Mouse (Mus musculus): ENCODE data around the gene Kctd13.
A peak's percentile ranks its signal among the peaks of the same experiment; 100 is the strongest.
"Not testable (repeated sequence)": the region's sequence is repeated elsewhere in the genome, so short reads cannot be mapped to it uniquely, and the experiment has no call there.

Kctd13 gene

DNA sequence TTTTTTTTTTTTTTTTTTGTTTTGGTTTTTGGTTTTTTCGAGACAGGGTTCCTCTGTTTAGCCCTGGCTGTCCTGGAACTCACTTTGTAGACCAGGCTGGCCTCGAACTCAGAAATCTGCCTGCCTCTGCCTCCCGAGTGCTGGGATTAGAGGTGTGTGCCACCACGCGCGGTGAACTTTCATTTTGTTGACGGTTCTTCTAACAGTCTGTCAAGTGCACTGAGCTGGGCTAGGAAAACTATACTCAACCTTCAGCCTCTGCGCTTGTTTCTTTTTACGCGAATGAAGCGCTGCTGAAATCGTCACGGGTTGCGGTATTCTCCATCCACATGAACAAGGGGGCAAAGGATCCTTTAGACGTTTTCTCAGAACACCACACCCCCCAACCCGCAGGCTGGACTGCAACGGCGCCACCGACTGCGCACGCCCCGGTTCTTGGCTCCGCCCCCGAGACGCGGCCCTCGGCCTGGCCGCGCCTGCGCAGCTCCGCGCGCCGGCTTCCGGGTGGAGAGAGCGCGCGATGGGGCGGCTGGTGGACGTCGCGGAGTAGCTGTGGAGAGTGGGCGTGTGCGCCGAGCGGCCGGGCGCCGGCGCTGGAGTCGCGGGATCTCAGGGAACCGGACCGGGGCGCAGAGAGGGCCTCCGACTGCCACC, at the start of gene Kctd13:
Kctd13 (plus strand) TSS at position 496 of the 654 bp plus-strand sequence.
- peak; percentile 91 for DNase-seq

DNA sequence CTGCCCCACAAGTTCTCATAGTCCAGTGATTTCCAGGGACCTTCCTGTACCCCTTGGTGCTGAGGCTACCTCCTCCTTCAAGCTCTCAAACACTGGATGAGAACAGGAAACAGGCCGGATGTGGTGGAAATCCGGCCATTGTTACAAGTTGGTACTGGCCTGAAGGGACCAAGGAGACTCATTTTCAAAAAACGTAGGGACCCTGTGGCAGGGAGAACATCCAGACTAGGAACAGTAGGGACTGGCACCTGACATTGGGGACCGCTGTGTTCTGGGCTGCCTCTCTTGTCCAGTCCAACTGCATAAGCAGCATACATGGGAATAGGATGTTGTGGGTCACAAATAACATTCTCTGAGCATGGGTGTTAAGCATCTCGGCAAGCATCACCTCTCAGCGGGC, 47.6 kb upstream of the Kctd13 start:
- no peak for DNase-seq

DNA sequence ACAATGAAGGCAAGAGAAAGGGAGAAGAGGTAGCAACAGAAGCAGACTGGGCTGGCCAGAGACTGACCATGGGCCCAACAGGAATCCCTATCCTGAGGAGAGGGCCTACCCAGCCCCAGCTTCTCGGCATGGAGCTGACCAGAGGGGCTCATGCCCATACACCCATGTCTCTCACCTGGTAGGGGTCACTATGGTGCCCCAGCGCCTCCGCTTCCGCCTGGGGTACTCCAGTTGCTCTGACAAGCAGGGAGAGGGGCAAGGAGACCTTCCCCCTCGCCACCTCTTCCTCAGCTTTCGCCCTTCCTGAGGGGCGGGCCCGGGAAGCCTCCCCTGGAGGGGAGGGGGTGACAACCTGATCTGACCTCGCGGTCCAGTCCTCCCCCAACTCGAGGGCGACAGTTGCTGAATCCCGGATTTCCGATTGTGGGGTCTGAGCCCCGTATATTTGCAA, 44.9 kb upstream of the Kctd13 start:
- no peak for DNase-seq

DNA sequence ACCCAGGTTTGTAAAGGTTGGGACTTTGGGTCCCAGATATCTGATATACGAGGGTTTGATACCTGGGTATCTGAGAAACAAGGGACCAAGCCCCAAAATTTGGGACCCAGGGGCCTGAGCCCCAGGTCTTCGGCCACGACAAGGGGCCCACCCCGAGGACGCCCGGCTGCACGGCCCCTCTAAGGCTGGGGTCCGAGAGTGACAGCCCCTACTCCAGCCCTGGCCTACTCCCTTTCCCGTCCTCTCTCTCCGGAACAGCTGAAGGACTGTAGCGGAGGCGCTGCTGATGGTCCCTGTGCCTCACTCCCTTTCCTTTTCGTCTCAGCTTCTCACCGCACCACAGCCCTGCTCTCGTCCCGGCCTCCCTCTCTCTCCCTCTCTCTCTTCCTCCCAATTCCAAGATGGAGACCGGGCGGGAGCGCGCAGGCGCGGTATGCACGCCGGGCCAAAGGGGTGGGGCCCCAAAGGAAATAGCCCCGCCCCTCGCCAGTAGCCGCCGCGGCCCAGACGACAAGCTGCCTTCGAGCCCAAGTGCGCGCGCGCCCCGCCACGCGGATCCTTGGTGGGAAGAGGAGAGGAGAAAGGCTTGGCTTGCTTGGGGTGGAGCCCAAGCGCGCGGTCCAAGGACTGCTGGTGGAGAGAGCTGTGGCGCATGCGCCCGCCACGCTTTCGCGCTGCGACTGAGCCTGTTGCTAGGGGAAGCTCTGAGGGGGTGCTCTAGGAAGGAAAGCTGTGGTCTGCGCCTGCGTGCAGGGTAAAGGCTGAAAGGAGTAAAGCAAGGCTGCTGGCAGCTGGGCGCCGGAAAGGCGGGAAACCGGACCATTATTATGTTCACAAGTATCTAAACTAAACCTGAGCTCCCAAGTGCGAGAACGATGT, 44.2 kb upstream of the Kctd13 start, which contains the start of gene Taok2:
Taok2 (minus strand) TSS at position 418 of the 879 bp plus-strand sequence.
- peak; percentile 98 for DNase-seq

DNA sequence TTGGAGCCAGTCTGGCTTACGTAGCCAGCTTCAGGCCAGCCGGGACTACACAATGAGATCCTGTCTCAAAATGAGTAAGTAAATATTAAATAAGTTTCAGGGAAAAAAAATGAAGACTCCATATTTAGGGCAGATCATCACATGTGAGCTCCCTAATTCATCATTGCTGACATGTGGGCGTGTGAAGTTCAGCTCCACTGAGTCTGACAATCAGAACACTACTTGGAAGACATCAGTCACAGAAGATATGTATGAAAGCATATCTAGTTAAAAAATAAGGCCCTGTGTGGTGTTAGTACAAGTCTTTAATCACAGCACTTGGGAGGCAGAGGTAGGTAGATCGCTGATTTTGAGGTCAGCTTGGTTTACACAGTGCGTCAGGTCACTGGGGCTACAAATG, 41.4 kb upstream of the Kctd13 start:
- DNase-seq, result no peak

DNA sequence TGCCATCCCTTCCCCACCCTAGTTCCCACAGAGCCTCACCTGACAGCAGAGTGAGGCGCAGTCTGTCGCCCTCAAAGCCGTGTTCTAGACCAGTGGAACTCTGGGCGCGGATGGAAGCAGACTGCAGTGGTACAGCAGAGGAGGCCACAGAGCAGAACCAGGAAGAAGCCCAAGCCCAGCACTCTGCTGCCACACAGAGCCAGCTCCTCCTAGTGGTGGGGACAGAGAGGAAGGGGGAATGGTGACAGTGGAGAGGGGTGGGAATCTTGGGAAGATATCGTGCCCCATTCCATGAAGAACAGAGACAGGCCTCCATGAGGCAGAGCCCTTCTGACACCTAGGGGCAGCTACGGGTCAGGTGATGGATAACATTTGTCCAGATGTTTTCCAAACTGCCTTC, 39.8 kb upstream of the Kctd13 start:
- no peak for DNase-seq

DNA sequence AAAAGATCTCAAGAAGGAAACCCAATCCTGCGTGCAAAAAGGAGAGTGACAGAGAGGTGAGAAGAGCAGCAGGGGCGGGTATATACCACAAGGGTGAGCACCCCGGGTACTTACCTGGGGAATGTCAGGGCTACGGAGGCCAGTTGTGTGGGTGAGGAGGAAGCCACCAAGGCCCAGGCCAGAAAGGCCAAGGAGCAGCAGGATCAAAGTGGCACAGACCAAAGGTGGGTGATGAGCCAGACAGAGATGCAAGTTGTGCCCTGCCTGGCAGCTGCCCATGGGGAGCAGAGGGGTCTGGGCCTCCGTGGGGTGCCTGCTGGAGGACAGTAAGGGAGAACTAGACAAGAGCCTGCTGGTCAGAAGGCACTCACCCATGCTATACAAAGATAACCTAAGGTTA, 31.8 kb upstream of the Kctd13 start:
- DNase-seq, result no peak

DNA sequence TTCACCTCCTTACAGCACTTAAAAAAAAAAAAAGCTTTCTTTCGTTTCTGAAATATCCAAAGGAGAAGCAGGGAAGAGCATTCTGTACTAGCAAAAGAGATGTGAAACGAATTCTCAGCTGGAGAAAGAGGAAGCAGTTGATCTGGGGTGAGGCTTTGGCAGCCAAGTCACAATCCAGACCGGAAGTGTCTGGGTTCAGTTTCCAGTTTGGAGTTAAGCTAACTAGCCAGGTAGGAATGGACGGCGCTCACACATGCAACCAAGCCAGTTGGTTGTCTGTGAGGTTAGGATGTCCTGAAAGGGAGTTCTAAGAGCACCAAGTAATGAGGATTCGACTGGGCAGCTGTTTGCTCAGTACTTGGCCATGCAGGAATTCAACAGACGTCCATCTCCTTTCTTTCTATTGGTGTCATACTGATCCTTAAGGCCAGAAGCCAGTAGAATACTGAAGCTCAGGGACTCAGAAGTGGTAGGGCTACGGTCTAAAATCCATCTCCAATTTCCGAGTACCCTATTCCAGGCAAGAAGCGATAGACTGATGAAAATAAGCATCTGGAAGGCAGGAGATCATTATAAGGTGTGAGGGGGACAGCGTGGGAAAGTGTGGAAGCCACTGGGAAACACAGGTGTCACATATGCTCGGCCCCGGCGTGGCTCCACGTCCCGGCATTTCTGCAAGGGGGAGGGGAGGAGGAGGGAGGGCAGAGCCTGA, 31.1 kb upstream of the Kctd13 start:
- DNase-seq, result no peak

DNA sequence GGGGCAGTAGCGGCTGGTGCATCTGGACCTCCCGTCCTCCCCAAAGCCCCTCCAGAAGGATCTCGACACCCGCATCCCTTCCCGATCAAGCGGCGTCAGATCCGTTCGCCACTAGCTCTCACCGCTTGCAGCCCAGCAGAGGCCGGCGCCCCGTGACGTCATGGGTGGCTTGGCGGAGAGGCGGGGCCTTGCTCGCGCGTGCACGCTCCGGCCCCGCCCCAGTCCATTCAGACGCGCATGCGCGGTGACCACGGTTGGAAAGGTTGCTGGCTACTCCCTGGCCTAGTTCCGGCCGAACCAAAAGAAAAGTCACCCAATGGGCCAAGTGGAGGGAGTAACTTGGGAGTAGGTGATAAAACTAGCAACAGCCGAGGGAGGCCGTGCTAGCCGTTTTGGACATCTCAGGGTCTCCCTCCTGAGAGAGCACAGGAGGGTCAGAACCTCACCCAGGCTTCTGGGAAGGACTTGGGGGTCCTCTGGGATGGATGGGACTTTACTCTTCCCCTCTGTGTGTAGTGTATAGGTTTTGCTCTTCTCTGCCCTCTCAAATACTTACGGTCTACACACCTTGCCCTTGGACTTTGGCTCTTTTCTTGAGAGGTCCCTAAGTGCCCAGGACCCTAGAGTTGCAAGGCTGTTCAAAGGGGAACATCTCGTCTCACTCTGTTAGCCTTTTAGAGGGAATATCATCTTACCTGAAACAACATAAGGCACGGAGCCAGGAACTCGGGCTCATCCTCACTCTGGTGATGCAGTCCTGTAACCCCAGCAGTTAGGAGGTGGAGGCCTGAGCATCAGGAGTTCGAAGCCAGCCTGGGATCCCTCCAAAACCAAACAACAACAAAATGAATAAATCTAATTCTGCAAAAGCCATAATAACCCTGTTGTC, 30.3 kb upstream of the Kctd13 start:
- DNase-seq, result peak; percentile 99

DNA sequence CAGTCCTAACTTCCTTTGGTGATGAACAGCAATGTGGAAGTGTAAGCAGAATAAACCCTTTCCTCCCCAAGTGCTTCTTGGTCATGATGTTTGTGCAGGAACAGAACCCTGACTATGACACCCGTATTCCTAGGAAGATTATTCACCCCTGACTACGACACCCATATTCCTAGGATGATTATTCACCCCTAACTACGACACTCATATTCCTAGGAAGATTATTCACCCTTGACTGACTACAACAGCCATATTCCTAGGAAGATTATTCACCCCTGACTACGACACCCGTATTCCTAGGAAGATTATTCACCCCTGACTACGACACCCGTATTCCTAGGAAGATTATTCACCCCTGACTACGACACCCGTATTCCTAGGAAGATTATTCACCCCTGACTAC, 28.9 kb upstream of the Kctd13 start:
- DNase-seq, result not testable (repeated sequence)

DNA sequence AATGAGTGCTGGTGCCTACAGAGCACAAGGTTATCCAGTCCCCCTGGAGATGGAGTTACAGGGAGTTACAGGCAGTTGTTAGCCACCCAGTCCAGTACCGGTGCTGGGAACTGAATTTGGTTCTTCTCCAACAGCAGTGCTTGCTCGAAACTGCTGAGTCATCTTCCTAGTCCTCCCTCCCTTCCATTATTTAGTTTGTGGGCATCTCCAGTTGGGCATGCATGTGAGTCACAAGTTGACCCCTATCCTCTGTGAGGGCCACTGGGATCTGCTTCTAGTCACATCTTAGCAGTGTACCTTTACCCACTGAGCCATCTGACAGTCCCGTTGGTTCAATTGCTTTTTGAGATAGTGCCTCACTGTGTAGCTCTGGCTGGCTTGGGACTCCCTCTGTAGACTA, 23.1 kb upstream of the Kctd13 start:
- no peak for DNase-seq

DNA sequence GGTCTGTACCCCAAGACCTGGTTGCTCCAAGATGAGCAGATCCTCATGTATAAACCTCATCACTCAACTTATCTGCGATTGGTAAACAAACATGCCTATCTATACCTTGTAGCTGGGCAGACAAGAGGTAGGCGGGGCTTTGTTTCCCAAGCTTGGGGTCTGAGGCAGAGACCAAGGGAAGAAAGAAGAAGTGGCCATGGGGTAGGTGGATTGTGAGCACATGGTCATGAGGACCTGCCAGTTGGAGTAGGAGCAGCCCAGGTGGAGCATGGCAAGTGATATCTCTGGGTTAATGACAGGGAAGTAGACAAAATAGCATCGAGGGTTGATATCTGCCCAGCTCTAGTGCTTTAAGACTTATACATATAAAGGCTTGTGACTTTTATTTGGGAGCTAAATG, 13.8 kb upstream of the Kctd13 start:
- no peak for DNase-seq

DNA sequence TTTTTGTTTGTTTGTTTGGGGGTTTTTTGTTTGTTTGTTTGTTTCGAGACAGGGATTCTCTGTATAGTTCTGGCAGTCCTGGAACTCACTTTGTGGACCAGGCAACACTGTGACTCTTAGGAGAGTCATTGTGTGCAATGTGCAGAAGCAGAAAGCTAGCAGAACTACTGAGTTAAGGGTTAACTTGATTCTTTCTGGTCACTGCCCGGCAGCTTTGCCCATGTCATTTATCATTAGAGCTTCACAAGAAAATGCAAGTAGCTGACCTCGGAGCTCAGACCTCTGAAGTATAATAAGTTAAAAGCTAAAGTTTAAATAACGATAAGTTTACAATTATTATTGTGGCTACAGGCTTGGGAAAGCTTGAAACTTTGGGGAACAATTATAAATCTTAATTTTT, 10.3 kb upstream of the Kctd13 start:
- DNase-seq, result not testable (repeated sequence)

DNA sequence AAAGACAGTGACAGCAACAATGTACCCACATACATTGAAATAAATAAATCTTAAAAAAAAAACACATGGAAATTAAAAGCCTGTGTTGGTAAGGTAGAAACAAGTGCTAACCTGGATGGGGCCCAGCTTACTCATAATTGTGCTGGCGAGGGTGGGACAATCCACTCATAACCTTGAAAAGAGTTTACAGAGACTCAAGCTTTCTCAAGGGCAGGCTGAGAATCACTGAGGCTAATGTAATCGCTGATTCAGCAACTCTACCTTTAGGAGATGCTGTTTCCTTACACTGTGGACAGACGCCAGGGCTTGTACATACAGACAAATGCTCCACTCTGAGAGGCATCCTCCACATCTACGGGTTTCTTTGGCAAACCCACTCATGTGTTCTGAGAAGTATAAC, 8.7 kb upstream of the Kctd13 start:
- no peak for DNase-seq

DNA sequence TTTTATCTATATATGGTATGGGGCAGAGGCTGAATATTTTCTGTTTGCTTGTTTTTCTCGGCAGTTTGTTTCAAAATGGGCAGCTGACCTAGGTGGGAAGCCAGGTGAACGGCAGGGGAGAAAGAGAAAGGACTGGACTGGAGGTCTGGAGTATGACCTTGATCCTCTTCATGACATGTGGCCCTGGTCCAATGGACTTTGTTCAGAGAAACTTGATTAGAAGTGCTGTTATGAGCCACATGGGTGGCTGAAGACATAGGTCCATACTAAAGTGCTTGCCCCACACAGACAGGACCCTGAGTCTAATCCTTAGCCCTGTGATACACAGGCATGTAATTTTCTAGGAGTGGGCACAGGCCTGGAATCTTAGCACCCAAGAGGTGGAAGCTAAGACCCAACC, 7.1 kb upstream of the Kctd13 start:
- no peak for DNase-seq

DNA sequence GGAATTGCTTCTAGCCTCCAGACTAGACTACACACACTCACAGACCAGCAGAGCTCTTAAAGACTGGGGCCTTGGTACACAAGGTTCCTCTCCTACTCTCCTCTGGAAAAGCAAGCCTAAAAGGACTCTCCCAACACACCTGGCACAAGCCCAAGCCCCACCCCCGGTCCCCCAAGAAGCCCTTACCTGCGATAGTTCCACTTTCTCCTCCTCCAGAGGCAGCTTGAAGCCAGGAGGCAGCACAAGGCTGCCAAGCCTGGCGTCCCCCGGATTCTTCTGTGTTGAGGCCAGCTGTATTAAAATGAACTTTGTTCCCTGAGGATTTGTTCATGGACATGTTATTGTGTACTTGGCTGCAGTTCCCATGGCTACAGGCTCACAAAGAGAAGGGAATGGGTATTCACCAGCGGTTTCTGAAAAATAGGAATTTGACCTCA, 6.0 kb upstream of the Kctd13 start, which contains the start of gene Tmem219:
Tmem219 (minus strand) TSS at position 294 of the 437 bp plus-strand sequence.
- DNase-seq, result peak; percentile 31

DNA sequence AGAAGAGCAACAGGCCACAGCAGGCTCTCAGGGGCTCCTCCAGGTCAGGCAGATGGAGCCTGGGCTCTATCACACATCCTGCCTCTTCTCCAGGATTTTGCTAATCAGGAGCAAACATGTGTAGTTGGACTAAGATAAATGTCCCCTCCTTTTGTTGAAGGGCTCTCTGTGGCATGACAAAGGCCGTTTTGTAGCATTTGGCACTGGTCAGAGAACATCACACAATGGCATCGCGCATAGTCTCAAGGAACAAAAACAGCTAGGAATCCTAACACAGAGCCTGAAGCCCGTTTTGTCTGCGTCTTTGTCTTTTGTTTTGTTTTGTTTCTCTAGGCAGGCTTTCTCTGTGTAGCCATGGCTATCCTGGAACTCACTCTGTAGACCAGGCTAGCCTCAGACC, 4.7 kb upstream of the Kctd13 start:
- DNase-seq, result no peak

DNA sequence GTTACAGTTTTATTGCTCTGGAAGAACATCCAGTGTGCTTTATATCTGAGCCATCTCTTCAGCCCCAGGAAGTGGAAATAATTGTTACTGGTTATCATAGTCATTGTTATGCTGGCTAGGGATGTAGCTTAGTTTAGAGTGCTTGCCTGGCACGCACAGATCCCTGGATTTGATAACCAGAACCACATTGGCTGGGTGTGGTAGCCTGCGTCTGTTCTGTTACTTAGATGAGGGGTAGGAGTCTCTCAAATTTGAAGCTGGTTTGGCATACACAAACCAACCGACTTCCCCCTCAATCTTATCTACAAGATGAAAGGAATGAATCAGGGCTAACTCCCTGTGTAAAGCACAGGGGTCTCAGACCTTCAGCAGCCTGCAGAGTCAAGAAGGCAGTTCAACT, 2.4 kb upstream of the Kctd13 start:
- no peak for DNase-seq

DNA sequence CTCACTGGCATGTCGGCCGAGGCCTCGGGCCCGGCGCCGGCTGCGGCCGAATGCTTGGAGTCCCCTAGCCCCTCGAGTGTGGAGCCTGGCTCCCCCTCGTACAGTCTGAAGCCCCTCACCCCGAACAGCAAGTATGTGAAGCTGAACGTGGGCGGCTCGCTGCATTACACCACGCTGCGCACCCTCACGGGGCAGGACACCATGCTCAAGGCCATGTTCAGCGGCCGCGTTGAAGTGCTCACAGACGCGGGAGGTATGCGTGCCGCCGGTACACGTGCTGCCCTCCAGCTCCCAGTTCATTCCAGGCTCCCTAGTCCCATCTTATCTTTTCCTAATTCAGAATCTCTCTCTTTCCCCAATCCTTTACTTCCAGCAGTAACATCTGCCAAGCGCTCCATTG, 367 bp downstream of the Kctd13 start:
- no peak for DNase-seq

DNA sequence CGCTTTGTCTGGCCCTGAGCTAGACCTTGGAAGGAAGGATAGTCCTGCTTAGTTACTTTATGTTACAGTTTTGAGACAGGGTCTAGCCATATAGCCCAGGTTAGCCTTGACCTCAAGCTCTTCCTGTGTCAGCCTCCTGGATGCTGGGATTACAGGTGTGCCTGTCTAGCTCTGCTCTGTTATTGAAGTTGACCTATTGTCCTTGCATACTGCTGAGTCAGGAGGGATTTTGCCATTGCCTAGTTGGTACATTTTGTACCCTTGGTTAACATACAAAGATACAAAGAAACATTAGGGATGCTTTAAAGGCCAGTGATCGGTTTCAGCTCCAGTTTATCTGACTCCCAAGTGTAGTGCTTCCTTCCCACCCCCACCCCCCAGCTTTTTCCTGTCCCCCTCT, 4.0 kb downstream of the Kctd13 start:
- DNase-seq, result no peak

DNA sequence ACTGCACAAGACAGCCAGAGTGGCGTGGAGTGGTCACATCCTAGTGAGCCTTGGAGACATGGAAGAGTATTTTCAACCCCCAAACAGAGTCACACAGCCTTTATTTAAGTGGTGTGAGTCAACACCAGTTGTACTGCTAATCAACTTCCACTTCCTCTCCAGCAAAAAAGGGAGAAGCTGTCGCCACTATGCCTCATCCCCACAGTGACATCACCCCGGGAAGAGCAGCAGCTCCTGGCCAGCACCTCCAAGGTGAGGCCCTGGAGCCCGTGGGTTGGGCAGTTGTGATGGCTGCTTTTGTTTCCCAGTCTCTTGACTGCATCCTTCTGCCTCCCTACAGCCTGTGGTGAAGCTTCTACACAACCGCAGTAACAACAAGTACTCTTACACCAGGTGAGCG, 12.5 kb downstream of the Kctd13 start:
- DNase-seq, result no peak

DNA sequence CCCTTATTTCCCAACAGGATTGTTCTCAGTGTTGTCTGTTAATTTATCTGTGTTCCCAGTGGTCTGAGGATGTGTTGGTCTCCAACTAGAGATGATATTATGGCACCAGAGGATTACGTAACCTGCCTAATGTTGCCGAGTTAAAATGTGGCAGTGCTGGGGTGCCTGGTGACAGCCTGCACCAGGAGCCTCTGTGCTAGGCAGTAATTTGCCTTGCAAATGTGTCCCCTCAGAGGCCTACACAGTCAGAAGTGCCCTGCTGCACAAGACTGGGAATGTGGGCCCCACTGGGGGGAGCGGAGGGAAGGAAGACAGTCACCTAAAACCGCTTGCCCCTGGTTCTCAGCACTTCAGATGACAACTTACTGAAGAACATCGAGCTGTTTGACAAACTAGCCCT, 13.1 kb downstream of the Kctd13 start:
- DNase-seq, result no peak

All from right cerebral cortex, postnatal 4 days (tissue).